Mouse (Mus musculus) limb, embryonic 12.5 days (tissue): ENCODE data around the gene Ptgdr. TPM values are rescaled to one million over a fixed set of nuclear protein-coding genes. Genes with fewer than 3 reads are reported as not detected.
"Not testable (repeated sequence)": the region's sequence is repeated elsewhere in the genome, so short reads cannot be mapped to it uniquely, and the experiment has no call there.

Experiments
- ATAC-seq: fragments of 200-750 bp; cut with Nextera tagmentation; 2 replicates; pipeline ENCODE4 v1.8.0; 2017; ENCODE audit warnings: low read depth, moderate TSS enrichment; ENCODE audit not compliant: insufficient number of reproducible peaks, insufficient read depth, low FRiP score, low TSS enrichment
- H3K27ac ChIP-seq: fragments of 300-500 bp; sonication (generic); 2 replicates; pipeline ENCODE4 v1.5.1; 2016; ENCODE audit warnings: mild to moderate bottlenecking, moderate library complexity
- H3K27me3 ChIP-seq: fragments of 300-500 bp; sonication (generic); 2 replicates; pipeline ENCODE4 v1.6.1; 2016; ENCODE audit warnings: mild to moderate bottlenecking, moderate library complexity
- H3K36me3 ChIP-seq: fragments of 300-500 bp; sonication (generic); 2 replicates; pipeline ENCODE4 v1.6.1; 2016; ENCODE audit warnings: mild to moderate bottlenecking, moderate library complexity
- H3K4me1 ChIP-seq: fragments of 300-500 bp; sonication (generic); replicated peaks from 2 replicates; pipeline ENCODE4 v1.6.1; 2016
- H3K4me2 ChIP-seq: fragments of 300-500 bp; sonication (generic); 2 replicates; pipeline ENCODE4 v1.6.1; 2016; ENCODE audit warnings: mild to moderate bottlenecking, moderate library complexity
- H3K4me3 ChIP-seq: fragments of 300-500 bp; sonication (generic); replicated peaks from 2 replicates; pipeline ENCODE4 v1.5.1; 2016; ENCODE audit warnings: mild to moderate bottlenecking
- H3K9ac ChIP-seq: fragments of 300-500 bp; sonication (generic); replicated peaks from 2 replicates; pipeline ENCODE4 v1.6.1; 2016; ENCODE audit warnings: mild to moderate bottlenecking, moderate library complexity
- H3K9me3 ChIP-seq: fragments of 300-500 bp; sonication (generic); 2 replicates; pipeline ENCODE4 v1.6.1; 2016; ENCODE audit warnings: mild to moderate bottlenecking, moderate library complexity
- WGBS: fragments of 180-500 bp; shearing (Covaris S2); methylation state at CpG from one replicate; pipeline ENCODE4 v1.1.7; 2016; 5-methylcytosine and 5-hydroxymethylcytosine counted together
- polyA plus RNA-seq: library from polyadenylated mRNA; unstranded; fragments of >200 nt; fragmentation: Nextera tagmentation; extraction: Ambion mirVana; gene quantifications from 2 replicates; pipeline ENCODE4 v1.2.1, GENCODE M21; 2016

Gene Ptgdr
- polyA plus RNA-seq, result 0.23 and 0.38 TPM in 2 replicates

- Histone ChIP-seq H3K4me3 (peak within 1 kb of the TSS; percentile 40), H3K9me3 (no peaks in the 10 kb centered on the region), H3K36me3 (no peaks in the 10 kb centered on the region), H3K4me1 (peaks cover 38% of the 10 kb centered on the region), H3K27me3 (peaks cover 32% of the 10 kb centered on the region), H3K27ac (no peak within 1 kb of the TSS), H3K9ac (peak within 1 kb of the TSS; percentile 42; the same call in 1 of the 2 replicates), H3K4me2 (peak within 1 kb of the TSS; percentile 69)
- ATAC-seq, result peak; percentile 54
- WGBS, result 1% methylated on average over 32 of the region's 32 CpGs
Measured at GRCm38 (mm10) chr14:44858868-44859613, at the start of gene Ptgdr. Gene Ptgdr (minus strand): TSS chr14:44859375.

GRCm38 (mm10) chr14:44907774-44908173 is 48.6 kb upstream of the Ptgdr start:
- H3K4me1 ChIP-seq, result no peaks in the 10 kb centered on the region
- no peak for ATAC-seq
- no peak overlapping the region for H3K9ac ChIP-seq
- H3K36me3 ChIP-seq, result no peaks in the 10 kb centered on the region
- H3K27ac ChIP-seq, result no peak overlapping the region
- 89% methylated on average over 5 of the region's 5 CpGs for WGBS
- H3K27me3 ChIP-seq, result no peaks in the 10 kb centered on the region
- H3K4me2 ChIP-seq, result no peak overlapping the region
- H3K9me3 ChIP-seq, result no peaks in the 10 kb centered on the region
- H3K4me3 ChIP-seq, result no peak overlapping the region

- Histone ChIP-seq H3K4me1 (no peaks in the 10 kb centered on the region), H3K4me2 (no peak overlapping the region), H3K27me3 (no peaks in the 10 kb centered on the region), H3K27ac (no peak overlapping the region), H3K9ac (no peak overlapping the region), H3K4me3 (no peak overlapping the region), H3K9me3 (no peaks in the 10 kb centered on the region), H3K36me3 (no peaks in the 10 kb centered on the region)
- 86% methylated on average over 4 of the region's 4 CpGs for WGBS
- ATAC-seq, result no peak
Measured at GRCm38 (mm10) chr14:44904199-44904598, 45.0 kb upstream of the Ptgdr start.

GRCm38 (mm10) chr14:44901735-44902134 is 42.6 kb upstream of the Ptgdr start:
- H3K27me3 ChIP-seq, H3K9me3 ChIP-seq, H3K27ac ChIP-seq, ATAC-seq, H3K9ac ChIP-seq, H3K4me2 ChIP-seq, H3K36me3 ChIP-seq, H3K4me3 ChIP-seq, H3K4me1 ChIP-seq: not testable (repeated sequence)

DNA sequence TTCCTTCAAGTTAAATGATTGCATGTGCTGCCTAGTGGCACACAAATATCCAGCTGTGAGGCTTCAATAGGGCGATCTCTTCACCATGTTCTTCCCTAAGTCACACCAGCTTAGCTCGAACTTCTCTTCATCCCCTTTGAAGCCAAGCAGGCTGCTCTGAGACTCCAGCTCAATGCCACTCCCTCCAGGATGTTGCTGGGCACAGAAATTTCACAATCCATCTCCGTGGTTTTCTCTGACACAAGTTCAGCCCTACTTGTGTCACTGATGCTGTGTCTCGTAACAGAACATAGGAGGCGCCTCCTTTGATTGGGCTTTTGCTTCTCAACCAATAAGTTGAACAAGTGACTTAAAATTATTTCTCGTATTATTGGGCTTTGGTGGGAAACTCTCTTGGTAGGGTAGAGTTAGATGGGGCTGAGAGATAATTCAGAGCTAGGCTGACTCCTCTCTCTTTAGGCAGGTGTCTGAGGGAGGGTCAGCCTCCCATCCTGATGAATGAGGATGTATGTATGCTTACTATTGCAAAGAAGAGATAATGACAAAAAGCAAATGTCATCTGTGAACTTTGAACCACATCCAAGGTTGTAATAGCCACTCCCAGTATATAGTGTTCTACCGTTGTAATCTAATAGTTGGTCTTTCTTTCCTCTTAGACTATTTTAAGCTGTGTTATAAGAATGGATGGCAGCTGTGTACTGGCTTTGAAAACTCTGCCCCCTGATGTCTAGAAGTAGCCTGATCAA is 32.4 kb upstream of the Ptgdr start:
- Histone ChIP-seq H3K36me3 (no peaks in the 10 kb centered on the region), H3K4me3 (no peak overlapping the region), H3K27me3 (no peaks in the 10 kb centered on the region), H3K9ac (no peak overlapping the region), H3K4me2 (no peak overlapping the region), H3K27ac (no peak overlapping the region), H3K4me1 (no peaks in the 10 kb centered on the region), H3K9me3 (no peaks in the 10 kb centered on the region)
- no peak for ATAC-seq
- 82% methylated on average over 7 of the region's 7 CpGs for WGBS

DNA sequence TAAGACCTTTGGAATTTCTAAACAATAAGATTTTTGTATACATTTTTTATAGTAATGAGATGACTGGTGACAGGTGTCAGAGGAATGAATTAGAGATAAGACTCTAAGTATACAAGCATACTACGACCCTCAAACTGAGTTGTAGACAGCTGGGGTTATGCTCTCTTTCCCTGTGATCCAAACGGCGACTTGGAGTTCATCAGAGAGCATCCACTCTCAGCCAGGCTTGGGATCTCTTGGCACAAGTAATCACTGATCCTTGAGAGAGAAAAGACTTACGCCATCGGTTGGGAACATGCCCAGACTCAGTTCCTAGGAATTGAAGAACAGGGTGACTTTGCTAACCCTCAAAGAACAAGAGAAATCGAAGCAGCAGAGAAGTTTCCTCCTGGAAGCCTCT is 10.5 kb upstream of the Ptgdr start:
- Histone ChIP-seq H3K9me3 (no peaks in the 10 kb centered on the region), H3K4me2 (no peak overlapping the region), H3K36me3 (no peaks in the 10 kb centered on the region), H3K27me3 (no peaks in the 10 kb centered on the region), H3K27ac (no peak overlapping the region), H3K4me3 (no peak overlapping the region), H3K9ac (no peak overlapping the region), H3K4me1 (no peaks in the 10 kb centered on the region)
- 79% methylated on average over 6 of the region's 6 CpGs for WGBS
- ATAC-seq, result no peak

DNA sequence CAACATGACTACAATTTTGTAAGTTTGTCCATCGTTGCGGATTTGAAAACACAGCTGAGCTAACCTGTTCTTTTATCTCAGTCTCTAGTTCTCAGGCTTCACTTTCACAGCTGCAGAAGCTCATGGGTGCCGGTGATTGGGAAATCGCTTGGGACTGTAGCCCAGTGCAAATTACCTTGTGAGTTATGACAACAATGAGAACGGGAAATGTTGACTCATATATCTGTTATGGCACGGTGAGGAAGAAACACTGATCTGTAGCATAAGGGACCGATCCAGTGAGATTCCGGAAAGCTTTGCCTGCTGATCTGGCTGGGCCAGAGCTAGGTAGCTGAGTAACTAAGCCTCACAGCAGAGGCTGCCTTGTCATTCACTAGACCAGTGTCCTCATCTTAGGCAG is 6.5 kb upstream of the Ptgdr start:
- Histone ChIP-seq H3K27ac (no peak overlapping the region), H3K27me3 (peaks cover 2% of the 10 kb centered on the region; the same call in 1 of the 2 replicates), H3K4me3 (no peak overlapping the region), H3K9ac (no peak overlapping the region), H3K36me3 (no peaks in the 10 kb centered on the region), H3K9me3 (no peaks in the 10 kb centered on the region), H3K4me2 (no peak overlapping the region), H3K4me1 (peaks cover 26% of the 10 kb centered on the region)
- no peak for ATAC-seq
- WGBS, result 84% methylated on average over 8 of the region's 8 CpGs

- Histone ChIP-seq H3K27me3 (peaks cover 25% of the 10 kb centered on the region), H3K9me3 (no peaks in the 10 kb centered on the region), H3K9ac (no peak overlapping the region), H3K4me3 (no peak overlapping the region), H3K4me2 (peak overlapping the region; percentile 31), H3K27ac (peak overlapping the region; percentile 82), H3K4me1 (peaks cover 40% of the 10 kb centered on the region), H3K36me3 (no peaks in the 10 kb centered on the region)
- 25% methylated on average over 4 of the region's 4 CpGs for WGBS
- no peak for ATAC-seq
Measured at GRCm38 (mm10) chr14:44863086-44863485, 3.9 kb upstream of the Ptgdr start.

- 40% methylated on average over 3 of the region's 3 CpGs for WGBS
- no peak for ATAC-seq
- no peak overlapping the region for H3K9ac ChIP-seq
- no peaks in the 10 kb centered on the region for H3K36me3 ChIP-seq
- no peak overlapping the region for H3K4me2 ChIP-seq
- no peak overlapping the region for H3K4me3 ChIP-seq
- peaks cover 40% of the 10 kb centered on the region for H3K4me1 ChIP-seq
- no peak overlapping the region for H3K27ac ChIP-seq
- H3K27me3 ChIP-seq, result peaks cover 32% of the 10 kb centered on the region
- no peaks in the 10 kb centered on the region for H3K9me3 ChIP-seq
Measured at GRCm38 (mm10) chr14:44861161-44861560, 2.0 kb upstream of the Ptgdr start.

GRCm38 (mm10) chr14:44858372-44858771 is 803 bp downstream of the Ptgdr start:
- Histone ChIP-seq H3K4me3 (peak overlapping the region; percentile 40), H3K9me3 (no peaks in the 10 kb centered on the region), H3K27me3 (peaks cover 32% of the 10 kb centered on the region), H3K27ac (no peak overlapping the region), H3K9ac (no peak overlapping the region), H3K36me3 (no peaks in the 10 kb centered on the region), H3K4me1 (peaks cover 33% of the 10 kb centered on the region), H3K4me2 (peak overlapping the region; percentile 69)
- ATAC-seq, result no peak
- 14% methylated on average over 12 of the region's 12 CpGs for WGBS

DNA sequence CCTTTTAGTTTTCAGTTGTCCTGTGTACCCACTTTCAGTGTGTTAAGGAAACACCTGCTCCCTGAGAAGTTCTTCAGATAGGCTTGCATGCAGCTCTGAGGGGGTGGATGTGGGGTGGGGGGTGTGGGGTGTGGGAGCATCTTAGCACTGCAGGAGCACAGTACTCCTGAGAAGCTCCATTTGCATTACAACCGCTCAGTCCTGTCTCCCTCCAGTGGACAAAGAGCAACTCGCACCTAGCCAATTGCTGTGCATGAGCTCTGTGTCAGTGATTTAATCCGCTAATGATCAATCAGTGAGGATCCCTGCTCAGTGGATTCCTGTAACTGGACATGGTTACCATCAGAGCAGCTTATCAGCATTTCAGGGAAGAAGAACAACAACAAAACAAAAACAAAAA is 8.5 kb downstream of the Ptgdr start:
- WGBS, result 16% methylated on average over 3 of the region's 3 CpGs
- not testable (repeated sequence) for H3K9ac ChIP-seq, H3K4me2 ChIP-seq, H3K4me3 ChIP-seq, H3K36me3 ChIP-seq, H3K27me3 ChIP-seq, H3K27ac ChIP-seq, H3K9me3 ChIP-seq, H3K4me1 ChIP-seq
- peak; percentile 61 for ATAC-seq
